Comparison of ENCODE assay signal across 15 mouse cellular contexts in genomic region chr13:83734656-83735055, GRCm38 (mm10).
DNase-seq lines count a peak whose midpoint lies in the region; ATAC-seq and TF ChIP-seq lines count a peak whose summit lies in the region.
"Had no signal": no experiment of that assay in that cellular context is flagged by ENCODE, and none has a peak within 500 bp of the region (broad histone marks: within the 10 kb centered on the region; RNA-seq: fewer than 3 reads in every experiment).

No protein-coding gene starts in this region.

- H3K4me1 ChIP-seq in cerebellum, adult 2 months (ENCODE audit: control insufficient read depth, insufficient read depth, low read length), result peaks cover 2% of the 10 kb centered on the region; the same call in 1 of the 2 replicates
- H3K4me1 ChIP-seq in embryonic facial prominence, embryonic 10.5 days, result peaks cover 21% of the 10 kb centered on the region
- H3K4me1 ChIP-seq in hindbrain, embryonic 12.5 days, result no peaks in the 10 kb centered on the region
- H3K4me1 ChIP-seq in midbrain, embryonic 14.5 days (ENCODE audit: control insufficient read depth, insufficient read depth, low read length), result no peaks in the 10 kb centered on the region

- WGBS in cerebellum, adult 2 months, result 5% methylated on average over 1 of the region's 1 CpGs
- WGBS in embryonic facial prominence, embryonic 10.5 days, result 20% methylated on average over 1 of the region's 1 CpGs
- 3% methylated on average over 1 of the region's 1 CpGs for WGBS in hindbrain, embryonic 12.5 days
- WGBS in midbrain, embryonic 14.5 days, result 2% methylated on average over 1 of the region's 1 CpGs

- no peaks in the 10 kb centered on the region for H3K9me3 ChIP-seq in embryonic facial prominence, embryonic 10.5 days
- no peaks in the 10 kb centered on the region for H3K9me3 ChIP-seq in hindbrain, embryonic 12.5 days (replicated peaks)
- no peaks in the 10 kb centered on the region for H3K9me3 ChIP-seq in midbrain, embryonic 14.5 days (ENCODE audit: control insufficient read depth, low read length)
- H3K9me3 ChIP-seq: heart, embryonic 15.5 days had no signal

- no peak for TF ChIP-seq POLR2A in cerebellum, adult 2 months (IDR thresholded peaks at IDR 0.05; ENCODE audit: borderline replicate concordance, insufficient read depth, low read length)

- ATAC-seq in hindbrain, embryonic 12.5 days (ENCODE audit: low FRiP score), result no peak
- no peak for ATAC-seq in midbrain, embryonic 14.5 days (ENCODE audit: low FRiP score, low TSS enrichment)
- no peak for ATAC-seq in activated CD4-positive, CD25-positive, alpha-beta regulatory T cell, adult 4 months
- ATAC-seq: intestine, embryonic 16.5 days had no signal

- no peak for TF ChIP-seq CTCF in cerebellum, adult 2 months (IDR thresholded peaks at IDR 0.05; ENCODE audit: borderline replicate concordance, insufficient read depth, low read depth, low read length)

- H3K36me3 ChIP-seq in embryonic facial prominence, embryonic 10.5 days (replicated peaks), result no peaks in the 10 kb centered on the region
- no peaks in the 10 kb centered on the region; the same call in none of the 2 replicates for H3K36me3 ChIP-seq in hindbrain, embryonic 12.5 days
- H3K36me3 ChIP-seq in midbrain, embryonic 14.5 days (ENCODE audit: control insufficient read depth, insufficient read depth, low read length), result peaks cover 52% of the 10 kb centered on the region
- H3K36me3 ChIP-seq: heart, embryonic 15.5 days had no signal

- peak overlapping the region; percentile 69 for H3K9ac ChIP-seq in hindbrain, embryonic 12.5 days
- H3K9ac ChIP-seq in midbrain, embryonic 14.5 days (replicated peaks; ENCODE audit: low read length), result peak overlapping the region; percentile 88
- H3K9ac ChIP-seq: heart, embryonic 15.5 days; liver, embryonic 14.5 days had no signal

- peak overlapping the region; percentile 60 for H3K4me2 ChIP-seq in hindbrain, embryonic 12.5 days (replicated peaks)
- H3K4me2 ChIP-seq in midbrain, embryonic 14.5 days (ENCODE audit: low read length), result peak overlapping the region; percentile 95
- H3K4me2 ChIP-seq: heart, embryonic 15.5 days had no signal

- no peak overlapping the region for H3K27ac ChIP-seq in cerebellum, adult 2 months (ENCODE audit: insufficient read depth, low read length)
- H3K27ac ChIP-seq in embryonic facial prominence, embryonic 10.5 days (replicated peaks), result no peak overlapping the region
- H3K27ac ChIP-seq in hindbrain, embryonic 12.5 days, result peak overlapping the region; percentile 76
- H3K27ac ChIP-seq in midbrain, embryonic 14.5 days (replicated peaks; ENCODE audit: low read depth, low read length), result peak overlapping the region; percentile 87
- H3K27ac ChIP-seq: heart, embryonic 15.5 days; liver, embryonic 14.5 days had no signal

- no peak for DNase-seq in cerebellum, adult 2 months
- no peak for DNase-seq in cerebellum, adult 18-20 months
- no peak for DNase-seq in embryonic facial prominence, embryonic 10.5 days (ENCODE audit: low spot score)
- DNase-seq in midbrain, embryonic 14.5 days, result peak; percentile 44
- DNase-seq in thymus, postnatal 14 days, result no peak
- DNase-seq in cerebellum, adult 8-10 months, result no peak
- DNase-seq: cerebellum, adult 9-11 months; gastrocnemius, postnatal 36 days; kidney, postnatal 25 days; lung, postnatal 36 days had no signal

- H3K27me3 ChIP-seq in cerebellum, adult 2 months (ENCODE audit: control insufficient read depth, insufficient read depth, low read length), result no peaks in the 10 kb centered on the region
- peaks cover 99% of the 10 kb centered on the region for H3K27me3 ChIP-seq in embryonic facial prominence, embryonic 10.5 days (replicated peaks; ENCODE audit: low read depth, poor library complexity, severe bottlenecking)
- no peaks in the 10 kb centered on the region for H3K27me3 ChIP-seq in hindbrain, embryonic 12.5 days
- no peaks in the 10 kb centered on the region for H3K27me3 ChIP-seq in midbrain, embryonic 14.5 days (ENCODE audit: control insufficient read depth, insufficient read depth, low read length)

- peak overlapping the region; percentile 23 for H3K4me3 ChIP-seq in cerebellum, adult 2 months (replicated peaks; ENCODE audit: insufficient read depth, low read depth, low read length)
- peak overlapping the region; percentile 72 for H3K4me3 ChIP-seq in embryonic facial prominence, embryonic 10.5 days
- H3K4me3 ChIP-seq in hindbrain, embryonic 12.5 days, result peak overlapping the region; percentile 26
- peak overlapping the region; percentile 86 for H3K4me3 ChIP-seq in midbrain, embryonic 14.5 days (replicated peaks; ENCODE audit: low read depth, low read length)

Comparison
In these comparisons a context has a peak if more than half of its experiments do, and no peak if none do; other contexts are left out.
1. H3K27ac ChIP-seq: peak in hindbrain, embryonic 12.5 days (single experiment) and midbrain, embryonic 14.5 days (single experiment); none in cerebellum, adult 2 months (single experiment) and embryonic facial prominence, embryonic 10.5 days (single experiment).
2. H3K4me3 ChIP-seq: peak in every context shown above with its lines; median percentile 86 in midbrain, embryonic 14.5 days; 72 in embryonic facial prominence, embryonic 10.5 days; 26 in hindbrain, embryonic 12.5 days; 23 in cerebellum, adult 2 months.